Mouse (Mus musculus): Measurements from ENCODE around the gene Foxj2. TPM values are rescaled to one million over a fixed set of nuclear protein-coding genes. Genes with fewer than 3 reads are reported as not detected.
A peak's percentile ranks its signal among the peaks of the same experiment; 100 is the strongest.

Gene Foxj2
- polyA plus RNA-seq, 1 experiment, result 34.4 TPM

GRCm38 (mm10) chr6:122828086-122828485, 8.4 kb downstream of the Foxj2 start:
- Histone ChIP-seq H3K4me1 (ENCODE audit: control insufficient read depth, insufficient read depth, low read length) (peaks cover 23% of the 10 kb centered on the region), H3K4me3 (ENCODE audit: insufficient read depth, low read length) (no peak overlapping the region), H3K27ac (ENCODE audit: insufficient read depth, low read depth, low read length) (no peak overlapping the region)
- no peak for TF ChIP-seq CTCF (IDR thresholded peaks at IDR 0.05; ENCODE audit: low read depth, low read length)
- TF ChIP-seq POLR2A (IDR thresholded peaks at IDR 0.05; ENCODE audit: borderline replicate concordance, low read depth, low read length), result no peak

- Histone ChIP-seq H3K4me3 (ENCODE audit: insufficient read depth, low read length) (no peak overlapping the region), H3K4me1 (ENCODE audit: control insufficient read depth, insufficient read depth, low read length) (no peaks in the 10 kb centered on the region), H3K27ac (ENCODE audit: insufficient read depth, low read depth, low read length) (no peak overlapping the region)
- TF ChIP-seq POLR2A (IDR thresholded peaks at IDR 0.05; ENCODE audit: borderline replicate concordance, low read depth, low read length), result no peak
- no peak for TF ChIP-seq CTCF (IDR thresholded peaks at IDR 0.05; ENCODE audit: low read depth, low read length)
Observed at GRCm38 (mm10) chr6:122832880-122833279, 13.2 kb downstream of the Foxj2 start.

DNA sequence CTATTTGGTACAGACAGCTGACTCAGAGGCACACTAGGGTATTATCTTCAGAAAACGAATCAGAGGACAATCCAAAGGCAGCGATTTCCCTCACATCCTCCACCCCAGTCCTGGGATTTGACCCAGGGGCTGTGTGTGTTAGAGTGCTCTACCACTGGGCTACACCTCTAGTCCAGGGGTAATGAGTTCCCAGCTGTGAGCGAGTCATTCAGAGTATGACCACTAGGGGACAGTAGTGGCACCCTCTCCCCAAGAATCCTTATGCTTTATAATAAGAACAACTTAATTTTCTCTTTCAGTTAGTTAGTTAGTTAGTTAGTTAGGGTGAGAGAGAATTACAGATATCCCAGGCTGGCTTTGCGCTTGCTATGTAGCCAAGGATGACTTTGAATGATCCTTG, 14.7 kb downstream of the Foxj2 start:
- no peak overlapping the region for H3K4me3 ChIP-seq (ENCODE audit: insufficient read depth, low read length)
- TF ChIP-seq POLR2A (IDR thresholded peaks at IDR 0.05; ENCODE audit: borderline replicate concordance, low read depth, low read length), result no peak
- TF ChIP-seq CTCF (IDR thresholded peaks at IDR 0.05; ENCODE audit: low read depth, low read length), result peak; percentile 72
- no peak overlapping the region for H3K27ac ChIP-seq (ENCODE audit: insufficient read depth, low read depth, low read length)
- peaks cover 5% of the 10 kb centered on the region for H3K4me1 ChIP-seq (ENCODE audit: control insufficient read depth, insufficient read depth, low read length)

- Histone ChIP-seq H3K4me1 (ENCODE audit: control insufficient read depth, insufficient read depth, low read length) (peaks cover 5% of the 10 kb centered on the region), H3K27ac (ENCODE audit: insufficient read depth, low read depth, low read length) (no peak overlapping the region), H3K4me3 (ENCODE audit: insufficient read depth, low read length) (no peak overlapping the region)
- TF ChIP-seq POLR2A (IDR thresholded peaks at IDR 0.05; ENCODE audit: borderline replicate concordance, low read depth, low read length), result no peak
- no peak for TF ChIP-seq CTCF (IDR thresholded peaks at IDR 0.05; ENCODE audit: low read depth, low read length)
Observed at GRCm38 (mm10) chr6:122836974-122837373, 17.3 kb downstream of the Foxj2 start.

- Histone ChIP-seq H3K27ac (ENCODE audit: insufficient read depth, low read depth, low read length) (no peak overlapping the region), H3K4me1 (ENCODE audit: control insufficient read depth, insufficient read depth, low read length) (peaks cover 5% of the 10 kb centered on the region), H3K4me3 (ENCODE audit: insufficient read depth, low read length) (no peak overlapping the region)
- no peak for TF ChIP-seq POLR2A (IDR thresholded peaks at IDR 0.05; ENCODE audit: borderline replicate concordance, low read depth, low read length)
- no peak for TF ChIP-seq CTCF (IDR thresholded peaks at IDR 0.05; ENCODE audit: low read depth, low read length)
Observed at GRCm38 (mm10) chr6:122837539-122837938, 17.8 kb downstream of the Foxj2 start.

DNA sequence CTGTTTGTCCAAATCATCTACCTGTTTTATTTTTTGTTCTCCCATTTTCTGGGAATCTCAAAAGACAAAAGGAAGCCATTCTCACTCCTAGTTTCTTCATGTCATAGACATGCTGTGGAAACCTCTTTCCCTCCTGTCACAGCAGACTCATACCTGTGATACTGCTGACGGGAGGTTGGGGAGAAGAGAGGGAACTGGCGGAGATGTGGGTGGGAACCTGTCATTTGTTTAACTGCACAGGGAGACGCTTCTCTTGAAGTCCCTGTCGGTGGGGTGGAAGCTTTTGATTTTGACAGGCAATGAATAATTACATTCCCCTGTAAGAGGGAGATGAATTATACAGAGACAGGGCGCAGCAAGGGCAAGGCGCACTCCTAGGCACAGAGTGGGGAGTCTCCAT, 24.0 kb downstream of the Foxj2 start:
- Histone ChIP-seq H3K4me1 (ENCODE audit: control insufficient read depth, insufficient read depth, low read length) (no peaks in the 10 kb centered on the region), H3K4me3 (ENCODE audit: insufficient read depth, low read length) (no peak overlapping the region), H3K27ac (ENCODE audit: insufficient read depth, low read depth, low read length) (no peak overlapping the region)
- no peak for TF ChIP-seq CTCF (IDR thresholded peaks at IDR 0.05; ENCODE audit: low read depth, low read length)
- no peak for TF ChIP-seq POLR2A (IDR thresholded peaks at IDR 0.05; ENCODE audit: borderline replicate concordance, low read depth, low read length)

DNA sequence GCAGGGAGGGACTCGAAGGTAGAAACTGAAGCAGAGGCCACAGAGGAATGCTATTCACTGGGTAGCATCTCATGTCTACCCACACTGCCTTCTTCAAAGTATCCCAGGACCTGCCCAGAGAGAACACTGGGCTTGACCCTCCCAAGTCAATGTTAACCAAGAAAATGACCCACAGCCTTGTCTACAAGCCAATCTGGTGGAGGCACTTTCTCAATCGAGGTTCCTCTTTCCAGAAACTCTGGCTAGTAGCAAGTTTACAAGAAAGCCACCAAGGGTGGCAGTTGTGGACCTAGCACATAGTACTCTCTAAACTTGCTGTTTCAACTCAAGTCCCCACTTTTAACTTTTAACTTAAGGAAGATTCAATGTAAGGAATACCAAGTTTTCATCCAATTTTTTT, 33.0 kb downstream of the Foxj2 start:
- H3K4me3 ChIP-seq (ENCODE audit: insufficient read depth, low read length), result peak overlapping the region; percentile 63
- peaks cover 22% of the 10 kb centered on the region for H3K4me1 ChIP-seq (ENCODE audit: control insufficient read depth, insufficient read depth, low read length)
- peak overlapping the region; percentile 100 for H3K27ac ChIP-seq (ENCODE audit: insufficient read depth, low read depth, low read length)
- TF ChIP-seq CTCF (IDR thresholded peaks at IDR 0.05; ENCODE audit: low read depth, low read length) (no peak), POLR2A (IDR thresholded peaks at IDR 0.05; ENCODE audit: borderline replicate concordance, low read depth, low read length) (no peak)

DNA sequence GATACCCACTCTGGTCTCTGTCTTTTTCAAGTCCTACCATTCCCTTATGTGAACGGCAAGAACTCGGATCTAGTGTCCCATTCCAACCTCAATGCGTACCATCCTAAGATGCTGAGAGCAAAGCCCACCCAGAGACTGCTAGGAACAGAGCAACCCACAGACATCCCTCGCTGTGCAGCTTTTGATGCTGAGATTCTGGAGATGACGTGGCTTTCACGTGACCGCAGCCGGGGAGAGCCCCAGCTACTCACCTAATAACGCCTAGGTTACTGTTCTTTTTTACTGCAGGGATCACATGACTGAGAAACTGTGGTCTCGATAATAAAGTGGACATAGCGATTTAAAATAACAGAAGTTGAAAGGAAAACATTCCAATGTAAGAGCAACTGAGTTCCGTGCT, 34.8 kb downstream of the Foxj2 start:
- H3K27ac ChIP-seq (ENCODE audit: insufficient read depth, low read depth, low read length), result peak overlapping the region; percentile 100
- H3K4me3 ChIP-seq (ENCODE audit: insufficient read depth, low read length), result peak overlapping the region; percentile 96
- peaks cover 26% of the 10 kb centered on the region for H3K4me1 ChIP-seq (ENCODE audit: control insufficient read depth, insufficient read depth, low read length)
- TF ChIP-seq POLR2A (IDR thresholded peaks at IDR 0.05; ENCODE audit: borderline replicate concordance, low read depth, low read length) (no peak), CTCF (IDR thresholded peaks at IDR 0.05; ENCODE audit: low read depth, low read length) (no peak)

DNA sequence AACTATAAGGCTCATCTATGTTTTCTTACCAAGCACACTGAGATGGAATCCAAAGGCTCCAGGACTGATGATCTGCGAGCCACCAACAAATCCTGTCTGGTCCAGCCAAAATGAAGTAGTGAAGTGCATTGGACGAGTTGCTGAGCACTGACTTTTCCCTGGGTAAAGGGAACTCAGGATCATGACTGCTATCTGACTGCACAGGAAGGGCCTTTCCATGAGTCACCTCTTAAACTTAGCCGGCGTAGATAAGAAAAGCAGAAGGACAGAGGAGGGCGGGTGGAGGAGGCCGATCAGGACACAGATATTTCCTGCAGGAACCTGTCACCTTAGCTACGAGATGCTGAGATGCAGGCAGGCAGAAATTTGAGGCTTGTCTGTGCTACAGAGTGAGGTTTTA, 36.2 kb downstream of the Foxj2 start, which contains the start of gene C3ar1:
C3ar1 (minus strand) TSS at position 207 of the 400 bp plus-strand sequence.
- H3K27ac ChIP-seq (ENCODE audit: insufficient read depth, low read depth, low read length), result peak within 1 kb of the TSS; percentile 100
- H3K4me3 ChIP-seq (ENCODE audit: insufficient read depth, low read length), result peak within 1 kb of the TSS; percentile 96
- H3K4me1 ChIP-seq (ENCODE audit: control insufficient read depth, insufficient read depth, low read length), result peaks cover 26% of the 10 kb centered on the region
- TF ChIP-seq CTCF (IDR thresholded peaks at IDR 0.05; ENCODE audit: low read depth, low read length), result no peak
- TF ChIP-seq POLR2A (IDR thresholded peaks at IDR 0.05; ENCODE audit: borderline replicate concordance, low read depth, low read length), result no peak

GRCm38 (mm10) chr6:122862434-122862833, 42.7 kb downstream of the Foxj2 start:
- TF ChIP-seq POLR2A (IDR thresholded peaks at IDR 0.05; ENCODE audit: borderline replicate concordance, low read depth, low read length) (no peak), CTCF (IDR thresholded peaks at IDR 0.05; ENCODE audit: low read depth, low read length) (peak; percentile 26; the same call in 1 of the 2 replicates)
- Histone ChIP-seq H3K4me1 (ENCODE audit: control insufficient read depth, insufficient read depth, low read length) (peaks cover 23% of the 10 kb centered on the region), H3K4me3 (ENCODE audit: insufficient read depth, low read length) (no peak overlapping the region), H3K27ac (ENCODE audit: insufficient read depth, low read depth, low read length) (peak overlapping the region; percentile 96)

- Histone ChIP-seq H3K27ac (ENCODE audit: insufficient read depth, low read depth, low read length) (peak overlapping the region; percentile 100), H3K4me1 (ENCODE audit: control insufficient read depth, insufficient read depth, low read length) (peaks cover 21% of the 10 kb centered on the region), H3K4me3 (ENCODE audit: insufficient read depth, low read length) (no peak overlapping the region)
- no peak for TF ChIP-seq CTCF (IDR thresholded peaks at IDR 0.05; ENCODE audit: low read depth, low read length)
- no peak for TF ChIP-seq POLR2A (IDR thresholded peaks at IDR 0.05; ENCODE audit: borderline replicate concordance, low read depth, low read length)
Observed at GRCm38 (mm10) chr6:122862871-122863270, 43.2 kb downstream of the Foxj2 start.
